Mouse (Mus musculus): ENCODE results near the gene Gphb5.
"Not testable (repeated sequence)": the region's sequence is repeated elsewhere in the genome, so short reads cannot be mapped to it uniquely, and the experiment has no call there.

Gene Gphb5

DNA sequence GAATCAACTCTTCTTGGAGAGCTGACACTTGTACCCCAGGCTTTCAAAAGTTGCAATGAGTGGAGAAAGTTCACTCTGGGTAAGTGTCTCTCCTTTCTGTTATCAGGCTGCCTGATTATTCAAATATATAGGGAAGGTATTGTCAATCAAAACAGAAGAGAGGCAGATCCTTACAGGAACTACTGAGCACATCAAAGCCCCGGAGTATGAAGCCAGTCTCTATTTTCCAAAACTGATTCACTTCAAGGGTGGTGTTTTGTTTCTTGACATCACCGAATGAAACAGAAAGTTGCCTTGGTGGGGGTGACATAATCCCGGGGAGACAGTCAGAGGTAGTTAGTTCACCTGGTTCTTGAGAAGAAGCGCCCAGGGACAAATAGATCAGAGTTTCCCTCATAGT lies at the start of gene Gphb5:
Gphb5 (minus strand) TSS at position 101 of the 400 bp plus-strand sequence.
- DNase-seq: no peak

DNA sequence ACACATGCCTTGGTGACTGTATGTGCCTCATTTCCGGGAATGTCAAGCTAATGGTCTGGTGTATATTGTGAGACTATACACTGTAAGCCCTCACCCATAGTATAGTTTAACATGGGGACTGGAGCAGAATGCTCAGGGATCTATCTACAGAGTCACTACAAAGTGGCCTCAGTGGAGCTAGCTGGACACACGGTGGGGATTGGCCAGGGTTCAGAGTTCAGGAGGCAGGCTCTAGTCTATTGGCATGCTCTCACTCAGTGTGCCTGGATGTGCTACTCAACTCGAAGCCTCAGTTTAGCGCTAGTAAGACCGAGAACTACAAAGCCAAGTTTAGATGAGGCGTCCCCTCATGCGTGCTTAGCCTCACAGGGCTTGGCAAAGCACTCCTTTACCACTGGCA lies 49.6 kb upstream of the Gphb5 start:
- DNase-seq: no peak

DNA sequence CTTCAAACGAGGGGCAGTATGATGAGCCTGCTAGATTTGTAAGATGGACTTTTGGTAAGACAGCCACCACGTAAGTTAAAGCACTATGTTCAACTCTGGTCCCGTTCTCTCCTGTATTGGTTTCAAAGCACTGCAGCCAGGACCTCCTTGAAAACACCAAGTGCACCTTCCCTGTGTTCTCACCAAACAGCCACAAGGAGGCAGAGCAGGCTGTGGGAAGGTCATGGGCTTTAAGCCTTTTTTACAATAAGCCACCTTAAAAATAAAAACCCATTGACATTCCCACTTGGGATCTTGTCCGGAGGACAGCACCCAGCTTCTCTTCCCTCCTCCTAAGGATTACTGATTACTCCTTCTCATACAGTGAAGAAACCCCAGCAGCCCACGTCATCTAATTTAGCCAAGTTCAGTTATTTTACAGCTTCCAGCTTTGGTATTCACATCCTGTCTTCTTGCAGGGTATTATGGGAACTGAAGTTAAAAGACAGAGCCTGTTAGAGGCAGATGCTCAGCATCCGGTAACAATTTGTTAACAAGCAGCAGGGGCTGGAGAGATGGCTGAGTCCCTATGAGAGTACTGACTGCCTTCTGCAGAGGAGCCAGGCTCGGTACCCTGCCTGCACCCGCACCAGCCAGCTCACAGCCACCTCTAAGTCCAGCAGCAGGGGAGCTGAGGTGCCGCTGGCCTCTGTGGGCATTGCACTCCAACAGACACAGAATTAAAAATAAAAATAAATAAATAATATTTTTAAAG lies 47.6 kb upstream of the Gphb5 start:
- DNase-seq: peak; percentile 35

DNA sequence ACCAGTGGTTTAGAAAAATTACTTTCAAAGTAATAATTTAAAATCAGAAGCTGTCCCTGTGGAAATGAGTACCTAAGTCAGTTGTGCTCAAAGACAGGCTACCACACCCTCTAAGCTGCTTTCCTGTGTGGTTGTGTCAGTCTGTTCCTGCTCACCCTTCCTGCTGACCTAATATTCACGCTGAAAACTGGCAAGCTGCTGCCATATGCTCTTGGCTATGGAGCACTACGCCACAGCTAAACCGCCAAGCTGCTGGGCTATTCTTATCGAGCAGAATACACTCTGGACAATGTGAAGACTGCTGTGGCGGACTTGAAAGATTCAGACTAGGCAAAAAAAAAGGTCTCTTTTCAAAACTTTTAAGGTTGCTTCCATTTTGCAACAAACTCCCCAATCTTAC lies 44.0 kb upstream of the Gphb5 start:
- DNase-seq: no peak

DNA sequence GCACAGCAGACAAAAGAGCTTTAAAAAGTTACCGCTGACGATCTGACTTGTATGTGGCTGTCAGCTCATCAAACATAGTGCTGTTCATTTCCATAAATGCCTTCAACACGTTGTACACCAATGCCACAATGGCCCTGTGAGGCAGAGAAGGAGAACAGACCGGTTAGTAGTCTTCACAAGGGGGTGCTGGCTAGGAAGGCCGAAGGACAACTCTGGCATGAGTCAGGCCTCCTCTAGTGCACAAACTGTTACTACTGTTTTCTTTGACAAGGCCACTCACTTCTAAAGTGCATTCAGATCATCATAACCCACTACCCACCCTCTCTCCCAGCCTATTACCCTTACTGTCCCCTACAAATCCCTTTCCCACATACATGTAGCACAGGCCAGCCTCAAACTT lies 43.1 kb upstream of the Gphb5 start:
- no peak for DNase-seq

DNA sequence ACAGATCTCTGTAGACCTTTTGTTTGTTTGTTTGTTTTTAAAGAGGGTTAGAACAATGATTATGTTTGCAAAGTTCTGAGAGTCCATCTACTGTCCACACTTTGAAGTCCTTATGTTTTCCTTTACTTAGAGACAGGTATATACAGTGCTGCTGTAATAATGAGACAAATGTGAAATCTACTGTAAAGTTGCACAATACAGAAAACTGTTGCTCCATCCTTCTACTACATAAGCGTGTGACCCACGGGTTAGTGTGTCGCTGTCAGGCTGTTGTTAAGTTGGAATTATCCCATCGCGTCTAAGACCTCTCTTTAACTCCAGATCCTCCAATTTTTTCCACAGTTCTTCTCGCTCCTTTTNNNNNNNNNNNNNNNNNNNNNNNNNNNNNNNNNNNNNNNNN lies 36.9 kb upstream of the Gphb5 start:
- no peak for DNase-seq

DNA sequence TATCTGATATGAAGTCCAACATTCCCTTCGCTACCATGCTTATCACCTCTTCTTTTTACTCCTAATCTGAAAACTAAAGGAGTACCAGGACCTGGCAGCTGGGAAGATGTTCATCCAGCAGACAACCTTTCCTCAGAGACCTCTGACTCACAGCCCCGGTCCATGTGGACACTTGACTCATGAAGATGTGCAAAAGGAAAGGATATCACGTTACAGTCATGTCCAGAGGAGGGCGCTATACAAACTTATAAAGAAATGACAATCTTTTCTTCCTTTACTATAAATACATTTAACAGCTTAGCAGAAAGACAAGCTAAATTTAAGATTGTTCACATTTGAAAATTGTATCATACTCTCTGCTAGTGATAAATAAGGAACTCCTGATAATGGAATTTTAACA lies 36.4 kb upstream of the Gphb5 start:
- no peak for DNase-seq

DNA sequence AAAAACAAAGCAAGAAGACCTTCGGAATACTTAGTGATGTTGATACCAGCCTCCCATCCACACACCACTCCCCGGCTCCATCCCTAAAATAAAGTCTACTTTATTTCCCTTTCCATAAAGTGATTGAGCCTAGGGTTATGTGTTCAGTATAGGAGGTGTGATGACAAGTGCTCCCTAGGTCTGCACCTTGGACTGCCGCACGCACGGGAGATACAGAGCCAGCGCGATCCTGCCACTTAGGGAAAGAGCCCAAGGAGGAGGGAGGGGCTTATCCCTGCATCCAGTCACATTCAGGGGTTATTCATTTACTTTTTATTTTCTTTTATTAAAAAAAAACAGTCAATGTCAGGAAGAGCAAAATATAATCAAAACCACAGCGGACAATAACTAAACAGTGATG lies 34.0 kb upstream of the Gphb5 start:
- no peak for DNase-seq

DNA sequence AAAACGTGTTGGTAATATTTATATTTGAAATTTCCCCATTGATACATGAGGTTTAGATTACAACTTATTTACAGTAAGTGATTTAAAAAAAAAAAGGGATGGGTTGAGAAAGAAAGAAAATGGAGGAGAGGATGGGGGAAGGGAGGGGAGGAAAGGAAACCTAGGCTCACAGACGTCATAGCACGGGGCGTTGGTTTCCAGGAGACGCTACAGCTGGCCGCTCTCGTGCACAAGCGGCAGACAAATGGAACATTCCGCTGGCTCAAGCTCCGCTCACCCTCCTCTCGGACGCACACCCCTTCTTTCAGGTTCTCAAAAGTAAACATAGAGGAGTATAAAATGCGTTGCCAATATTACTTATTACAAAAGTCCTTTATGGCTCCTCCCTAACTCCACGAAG lies 33.4 kb upstream of the Gphb5 start:
- DNase-seq: no peak

DNA sequence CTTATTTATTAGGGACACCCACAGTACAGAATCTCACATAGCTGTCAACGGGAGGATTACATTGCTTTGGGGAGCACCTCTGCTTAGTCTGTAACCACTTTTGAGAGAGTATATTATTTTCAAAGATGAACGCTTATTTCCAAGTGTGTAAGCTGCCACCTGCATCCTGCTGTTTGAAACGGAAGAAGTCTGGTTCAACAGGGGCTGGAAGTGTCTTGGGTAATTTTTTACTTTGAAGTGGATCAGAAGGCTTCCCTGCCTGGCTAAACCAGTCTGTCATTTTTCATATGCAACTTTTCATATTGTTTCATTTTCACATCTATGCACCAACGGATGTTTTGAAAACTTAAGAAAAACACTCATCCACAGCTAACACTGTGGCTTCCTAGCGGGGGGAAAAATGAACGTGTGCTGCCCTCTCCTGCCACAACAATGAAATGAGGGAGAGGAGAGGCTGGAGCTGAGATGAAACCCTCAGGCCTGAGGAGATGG lies 32.9 kb upstream of the Gphb5 start:
- DNase-seq: no peak

DNA sequence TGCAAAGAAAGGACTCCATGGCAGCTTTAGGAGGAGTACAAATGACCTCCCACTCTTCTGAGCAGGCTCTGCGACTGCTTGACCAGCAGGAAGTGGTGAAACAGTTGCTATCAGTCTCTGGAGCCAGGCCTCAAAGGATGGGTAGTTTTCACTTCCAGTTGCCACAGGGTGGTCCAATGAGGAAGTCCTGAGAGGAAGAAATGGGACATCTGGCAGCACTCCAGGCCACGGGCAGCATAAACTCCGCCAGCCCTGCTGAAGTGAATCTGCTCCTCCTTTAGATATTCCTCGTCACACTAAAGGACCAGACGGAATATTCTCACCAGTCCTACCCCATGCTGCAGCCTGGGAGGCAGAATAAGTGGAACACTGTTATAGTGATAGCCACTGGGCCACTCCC lies 32.3 kb upstream of the Gphb5 start:
- DNase-seq: no peak

DNA sequence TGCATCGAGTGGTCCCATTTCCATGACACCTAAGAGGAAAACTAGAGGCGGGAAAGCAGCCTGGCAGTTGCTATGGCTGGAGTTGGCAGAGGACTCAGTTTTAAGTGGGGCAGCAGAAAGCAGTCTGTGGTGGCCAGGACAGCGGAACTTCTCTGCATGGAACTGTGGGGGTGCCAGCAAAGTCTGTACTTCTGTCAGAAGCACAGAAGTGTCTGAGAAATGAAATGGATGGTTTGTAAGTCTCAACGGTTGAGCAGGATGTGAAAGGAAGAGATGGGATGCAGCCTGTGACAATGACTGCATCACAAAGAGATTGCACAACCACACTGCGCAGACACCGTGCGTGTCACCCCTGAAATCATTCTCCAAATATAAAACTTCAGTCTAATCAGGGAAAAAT lies 29.7 kb upstream of the Gphb5 start:
- no peak for DNase-seq

DNA sequence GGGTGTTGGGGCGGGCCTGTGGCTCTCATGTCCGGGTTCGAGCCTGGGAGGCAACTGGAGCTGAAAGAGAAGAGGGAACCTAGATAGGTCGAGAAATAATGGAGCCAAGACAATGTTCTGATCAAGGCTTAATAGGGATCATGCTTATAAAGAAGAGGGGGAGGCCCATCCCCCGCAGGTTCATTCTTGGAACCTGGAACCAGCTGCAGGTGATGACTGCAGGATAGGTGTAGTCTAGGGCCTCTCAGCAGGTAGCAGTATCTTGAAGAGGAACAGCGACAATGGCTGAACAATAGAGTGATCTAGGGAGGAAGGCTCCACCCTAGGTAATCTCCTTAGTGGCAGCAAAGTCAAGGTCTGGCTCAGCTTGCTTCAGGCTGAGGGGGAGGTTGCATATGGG lies 15.8 kb upstream of the Gphb5 start:
- not testable (repeated sequence) for DNase-seq

DNA sequence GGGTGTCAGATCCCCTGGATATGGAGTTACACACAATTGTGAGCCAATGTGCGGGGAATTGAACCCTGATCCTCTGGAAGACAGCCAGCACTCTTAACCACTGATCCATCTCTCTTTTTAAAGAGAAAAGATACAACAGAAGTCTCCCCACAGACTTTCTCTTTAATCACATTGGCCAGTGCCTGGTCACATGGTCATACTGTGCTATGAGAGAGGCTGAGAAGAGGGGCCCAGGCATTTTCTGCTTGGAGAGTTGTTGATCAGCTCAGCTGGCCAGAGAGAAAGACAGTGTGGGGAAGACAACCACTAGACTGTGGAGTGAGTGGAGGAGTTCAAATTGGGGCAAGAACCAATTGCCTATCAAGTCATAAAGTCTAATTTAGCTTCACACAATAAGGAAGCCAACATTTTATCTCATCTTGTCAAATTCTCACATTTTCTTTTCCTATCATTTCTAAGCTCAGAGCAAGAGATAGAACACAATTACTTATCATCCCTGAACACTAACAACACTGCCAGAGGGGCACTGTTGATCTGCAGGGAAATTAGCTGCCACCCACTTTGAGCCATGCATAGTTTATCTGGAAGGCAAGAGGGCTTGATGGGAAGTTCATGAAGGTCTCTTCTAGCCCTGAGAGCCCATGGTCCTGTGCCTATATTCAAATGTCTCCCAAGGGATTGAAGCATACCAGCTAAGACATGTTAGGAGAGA lies 13.3 kb upstream of the Gphb5 start:
- DNase-seq: no peak

DNA sequence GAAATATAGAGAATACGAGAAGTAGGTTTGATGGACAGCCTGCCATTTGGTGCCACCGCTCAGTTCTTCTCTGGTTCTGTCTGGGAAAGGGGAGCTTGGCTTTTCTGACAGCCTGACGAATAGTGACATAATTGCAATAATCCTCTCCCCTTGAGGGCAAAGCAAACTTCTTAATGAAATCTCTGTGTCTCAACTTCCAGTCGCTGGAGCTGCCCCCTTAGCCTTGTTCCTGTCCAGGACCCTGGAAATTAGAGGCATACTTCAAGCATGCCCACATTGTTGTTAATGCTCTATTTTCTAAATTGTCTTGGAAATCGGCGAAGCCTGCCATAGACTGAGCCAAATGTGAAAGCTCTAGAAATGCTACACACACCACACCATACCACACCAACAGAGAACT lies 12.1 kb upstream of the Gphb5 start:
- DNase-seq: no peak

DNA sequence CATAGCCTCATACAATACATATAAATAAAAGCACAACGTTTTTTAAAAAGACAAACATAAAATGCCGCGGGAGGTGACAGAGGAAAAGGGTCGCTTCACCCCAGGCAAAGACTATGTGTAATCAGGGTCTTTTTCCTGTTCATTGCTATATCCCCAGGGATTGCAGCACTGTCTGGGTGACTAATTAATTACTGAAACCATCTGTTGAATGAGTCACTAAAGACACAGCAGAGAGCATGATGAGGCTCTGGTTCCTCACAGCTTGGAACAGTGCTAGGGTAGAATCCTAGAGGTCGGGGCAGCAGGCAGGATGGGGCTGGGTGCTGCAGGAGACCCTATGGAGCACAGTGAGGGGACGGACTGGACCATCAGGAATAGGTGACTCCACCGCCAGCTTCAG lies 9.3 kb upstream of the Gphb5 start:
- no peak for DNase-seq

DNA sequence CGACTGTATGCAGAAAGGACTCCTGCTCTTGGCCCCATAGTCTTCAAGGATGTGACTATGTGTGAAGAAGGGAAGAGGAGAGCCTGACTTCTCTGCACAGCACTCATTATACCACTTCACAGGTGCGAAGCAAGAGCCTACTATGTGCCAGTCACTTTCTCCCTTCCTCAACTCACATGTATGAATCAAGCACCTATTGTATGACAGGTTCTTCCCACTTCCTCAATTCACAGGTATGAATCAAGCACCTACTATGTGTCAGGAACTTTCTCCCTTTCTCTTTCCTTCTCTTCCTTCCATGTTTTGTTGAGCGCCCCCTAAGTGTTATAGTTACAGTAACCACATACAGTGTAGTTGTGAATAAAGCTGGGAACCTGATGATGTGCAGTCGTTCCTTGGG lies 8.2 kb upstream of the Gphb5 start:
- DNase-seq: no peak

DNA sequence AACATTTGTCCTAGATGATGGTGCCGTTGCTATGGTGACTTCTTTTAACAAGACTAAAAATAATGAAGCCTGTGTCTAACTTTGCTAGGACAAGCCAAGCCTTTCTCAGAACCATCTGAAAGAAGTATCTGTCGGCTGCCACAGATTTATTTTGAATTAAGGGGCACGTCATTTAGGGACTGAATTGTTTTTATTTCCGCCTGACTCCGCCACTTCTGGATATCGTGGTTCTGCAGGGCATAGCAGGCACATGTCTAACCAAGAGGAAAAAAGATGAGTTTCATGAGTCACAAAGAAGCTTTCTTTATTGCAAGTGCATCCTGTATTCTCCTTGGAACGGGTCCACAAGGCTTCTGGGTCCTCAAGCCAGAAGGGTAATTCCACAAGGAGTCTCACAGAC lies 7.8 kb upstream of the Gphb5 start:
- DNase-seq: peak; percentile 13

DNA sequence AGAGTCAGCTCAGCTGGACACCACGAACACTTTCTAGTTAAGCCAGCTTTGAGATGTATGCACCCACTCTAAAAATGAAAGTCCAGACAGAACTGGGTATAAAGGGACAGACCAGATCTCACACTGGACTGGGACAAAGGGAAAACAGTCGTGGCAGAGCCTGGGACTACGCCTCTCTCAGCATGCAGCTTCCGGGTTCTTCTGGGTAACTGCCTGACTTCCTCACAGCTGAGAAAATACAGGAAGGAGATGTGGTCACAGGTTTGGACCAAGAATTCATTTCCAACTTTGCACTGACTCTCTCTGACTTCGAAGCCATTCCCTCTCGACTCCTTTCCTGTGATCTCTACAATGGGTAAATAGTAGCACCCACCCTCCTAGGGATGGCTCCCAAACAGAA lies 1.6 kb downstream of the Gphb5 start:
- no peak for DNase-seq

DNA sequence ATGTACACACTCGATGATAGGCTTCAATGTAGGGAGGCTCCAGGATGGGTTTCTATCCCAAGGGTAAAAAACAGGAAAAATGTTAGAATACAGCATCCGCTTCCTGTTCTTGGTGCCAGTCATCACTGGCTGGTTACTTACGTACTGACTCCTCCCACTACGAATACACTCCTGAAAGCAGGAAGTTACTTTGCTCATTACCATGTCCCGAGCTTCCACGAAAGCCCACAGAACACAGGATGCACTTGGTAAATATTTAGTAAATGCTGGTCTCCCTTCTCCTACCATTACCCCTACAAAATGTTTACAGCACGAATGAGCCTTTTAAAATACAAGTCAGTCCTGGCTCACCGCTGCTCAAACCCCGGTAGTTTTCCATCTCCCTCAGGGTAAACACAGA lies 3.6 kb downstream of the Gphb5 start:
- no peak for DNase-seq

DNA sequence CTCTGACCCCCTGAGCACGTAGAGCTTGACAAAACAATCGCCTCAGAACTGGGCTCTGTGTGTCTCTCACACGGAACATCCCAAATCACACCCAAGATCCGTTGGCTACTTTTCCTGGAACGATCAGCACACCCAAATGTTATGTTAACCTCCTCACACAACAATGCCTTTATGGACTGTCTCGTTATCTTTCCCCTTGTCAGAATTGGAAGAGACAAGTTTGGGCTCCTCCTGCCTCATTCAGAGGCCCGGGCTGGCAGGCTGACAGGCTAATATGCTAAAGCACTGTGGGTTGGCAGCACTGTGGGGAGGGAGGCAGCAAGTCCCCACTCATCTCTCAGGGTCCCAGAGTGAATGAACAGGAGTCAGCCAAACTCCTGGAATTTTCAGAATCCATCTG lies 19.5 kb downstream of the Gphb5 start:
- DNase-seq: no peak

DNA sequence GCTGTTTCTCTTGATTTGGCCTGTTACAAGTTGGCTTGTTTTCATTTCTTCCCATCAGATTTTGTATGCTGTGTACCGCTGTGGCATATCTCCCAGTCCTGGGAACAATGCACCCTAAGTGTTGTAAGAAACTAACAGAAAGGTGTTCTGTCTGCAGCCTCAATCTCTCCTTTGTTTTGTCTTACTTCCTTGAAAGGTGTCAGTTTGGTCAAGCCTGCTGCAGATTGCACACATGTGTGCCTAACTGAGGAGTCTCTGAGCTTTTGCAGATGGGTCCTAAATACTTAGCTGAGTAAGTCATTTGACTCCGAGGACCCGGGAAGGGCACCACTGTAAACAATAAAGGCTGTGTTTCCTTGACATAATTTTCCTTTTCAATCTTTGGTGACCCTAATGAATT lies 20.0 kb downstream of the Gphb5 start:
- DNase-seq: no peak

DNA sequence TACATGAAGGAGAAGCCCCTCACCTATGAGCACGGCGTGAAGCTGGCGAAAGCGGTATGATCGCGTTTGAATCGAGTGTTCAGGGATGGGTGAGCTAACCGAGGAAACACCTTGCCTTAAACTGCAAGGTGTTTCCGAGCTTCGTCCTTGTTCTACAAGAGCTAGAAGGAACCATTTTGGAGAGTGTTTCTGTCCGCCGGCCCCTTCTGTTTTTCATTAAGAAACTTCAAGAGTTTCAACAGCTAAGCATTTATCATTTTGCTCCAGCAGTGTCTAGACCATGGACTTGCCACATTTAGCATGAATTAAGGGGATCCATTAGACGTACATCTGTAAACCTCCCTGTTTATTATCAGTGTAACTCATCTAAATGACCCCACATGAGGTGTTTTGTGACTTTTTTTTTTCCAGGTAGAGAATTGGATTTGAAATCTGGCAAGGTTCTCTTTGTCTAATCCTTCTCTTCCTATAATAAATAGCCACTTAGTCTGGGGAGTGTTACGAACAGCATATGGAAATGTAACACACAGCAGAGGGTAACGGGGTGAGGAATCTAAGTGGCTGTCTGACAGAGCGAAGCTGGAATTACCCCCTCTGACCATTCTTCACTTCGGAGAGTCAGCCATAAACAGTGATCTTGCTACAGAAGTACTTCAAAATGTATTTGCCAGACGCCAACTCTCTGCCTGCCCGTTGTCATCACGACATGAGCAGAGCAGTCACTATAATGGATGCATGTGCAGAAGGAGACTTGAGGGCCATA lies 22.4 kb downstream of the Gphb5 start:
- DNase-seq: no peak

DNA sequence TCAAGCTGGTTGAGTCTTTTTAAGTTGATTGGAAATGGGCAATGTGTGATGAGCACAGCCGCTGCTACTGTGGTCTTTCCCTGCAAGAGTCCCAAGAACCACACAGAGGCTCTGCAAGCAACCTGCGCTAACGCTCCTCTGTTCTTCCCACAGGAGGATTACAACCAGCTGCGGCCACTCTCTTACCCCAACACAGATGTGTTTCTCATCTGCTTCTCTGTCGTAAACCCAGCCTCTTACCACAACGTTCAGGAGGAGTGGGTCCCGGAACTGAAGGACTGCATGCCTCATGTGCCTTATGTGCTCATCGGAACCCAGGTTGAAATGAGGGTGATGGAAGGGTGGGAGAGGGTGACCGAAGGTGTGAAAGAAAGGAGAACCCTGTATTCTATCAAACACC lies 25.1 kb downstream of the Gphb5 start:
- no peak for DNase-seq

Data from right cerebral cortex, adult 18-20 months (tissue).